Mouse (Mus musculus) spleen, postnatal 4 days (tissue): Measurements from ENCODE around the gene Kat7.

Source experiments
- DNase-seq, 2 experiments: peaks; one replicate each; pipeline ENCODE4 v3.0.0; 2022; ENCODE audit warnings: low spot score in 2 of 2

Kat7 gene

GRCm38 (mm10) chr11:95231688-95232328 lies 78.2 kb downstream of the Kat7 start:
- peak; percentile 56 to 90 for DNase-seq

- no peak for DNase-seq
These were observed 82.6 kb downstream of the Kat7 start for GRCm38 (mm10) chr11:95227467-95227866.

- no peak for DNase-seq
These were observed 84.6 kb downstream of the Kat7 start for GRCm38 (mm10) chr11:95225448-95225847.
